In the genomic region with DNA sequence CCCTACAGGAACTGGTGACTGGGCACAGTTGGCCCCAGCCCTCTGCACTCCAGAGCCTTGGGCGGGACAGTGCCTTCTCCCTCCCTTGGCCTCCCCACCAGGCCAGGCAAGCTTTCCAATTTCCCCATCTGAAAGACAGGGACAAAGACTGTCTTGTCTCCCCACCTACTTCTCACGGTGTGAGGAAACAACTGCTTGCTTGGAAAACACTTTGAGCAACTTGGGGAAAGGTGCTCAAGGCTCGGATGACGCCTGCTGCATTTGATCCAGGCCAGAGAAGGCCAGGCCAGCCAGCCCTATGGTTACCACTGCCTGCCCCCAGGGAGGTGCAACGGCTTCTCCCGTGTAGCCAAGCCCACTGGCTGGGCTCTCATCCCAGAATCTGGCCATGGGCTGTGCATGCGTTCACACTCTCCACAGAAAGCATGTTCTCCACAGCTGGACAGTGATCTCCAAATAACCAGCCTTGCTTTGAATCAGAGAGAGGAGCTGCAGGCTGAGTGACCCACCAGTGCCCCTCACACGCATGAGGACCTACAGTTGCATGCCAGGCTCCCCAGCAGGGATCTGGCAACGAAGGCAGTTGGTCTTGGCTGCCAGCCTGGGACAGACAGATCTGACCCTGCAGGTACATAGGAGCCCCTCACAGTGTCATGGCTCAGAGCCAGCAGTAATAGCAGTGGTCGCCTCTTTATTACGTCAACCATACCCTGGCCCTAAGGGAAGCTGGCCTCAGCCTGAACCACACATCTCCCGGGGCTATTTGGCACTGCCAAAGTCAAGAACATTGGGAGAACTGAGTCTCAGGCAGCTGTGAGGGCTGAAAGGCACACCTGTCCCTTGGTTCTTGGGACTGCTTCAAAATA, we compare ENCODE assay signal across 8 mouse cellular contexts. TPM values are rescaled to one million over a fixed set of nuclear protein-coding genes. Genes with fewer than 3 reads are reported as not detected.
DNase-seq lines count a peak whose midpoint lies in the region; ATAC-seq and TF ChIP-seq lines count a peak whose summit lies in the region.

No protein-coding gene starts in this region.

- no peaks in the 10 kb centered on the region for H3K36me3 ChIP-seq in embryonic facial prominence, embryonic 13.5 days
- H3K36me3 ChIP-seq in lung, postnatal 0 days (ENCODE audit: insufficient read depth, low read length): no peaks in the 10 kb centered on the region

- TF ChIP-seq EP300 in lung, postnatal 0 days (IDR thresholded peaks at IDR 0.05): no peak

- no peak overlapping the region for H3K9ac ChIP-seq in embryonic facial prominence, embryonic 13.5 days
- H3K9ac ChIP-seq in lung, postnatal 0 days (replicated peaks; ENCODE audit: low read depth): no peak overlapping the region

- H3K27ac ChIP-seq in embryonic facial prominence, embryonic 13.5 days: peak overlapping the region; percentile 58
- peak overlapping the region; percentile 45 for H3K27ac ChIP-seq in lung, postnatal 0 days (ENCODE audit: low read length)

- WGBS in embryonic facial prominence, embryonic 13.5 days: 38% methylated on average over 12 of the region's 12 CpGs
- WGBS in lung, postnatal 0 days: 33% methylated on average over 12 of the region's 12 CpGs

- no peak overlapping the region for H3K4me3 ChIP-seq in embryonic facial prominence, embryonic 13.5 days
- H3K4me3 ChIP-seq in lung, postnatal 0 days (ENCODE audit: low read depth, low read length): no peak overlapping the region

- no peaks in the 10 kb centered on the region for H3K9me3 ChIP-seq in embryonic facial prominence, embryonic 13.5 days
- H3K9me3 ChIP-seq in lung, postnatal 0 days (ENCODE audit: low read length): no peaks in the 10 kb centered on the region

- DNase-seq in ovary, postnatal 36 days (ENCODE audit: low spot score): peak; percentile 52
- DNase-seq in ovary, postnatal 14 days (ENCODE audit: low spot score): no peak
- DNase-seq in heart, postnatal 36 days: peak; percentile 68 to 76
- peak; percentile 53 for DNase-seq in lung, postnatal 0 days (ENCODE audit: low spot score)
- no peak for DNase-seq in layer of hippocampus, adult 18-20 months (ENCODE audit: low spot score in 2 of 2)
- no peak for DNase-seq in right cerebral cortex, adult 2 months (ENCODE audit: low spot score in 2 of 2)
- DNase-seq in thymus, postnatal 14 days: no peak

- no peak for ATAC-seq in embryonic facial prominence, embryonic 13.5 days (ENCODE audit: insufficient number of reproducible peaks, insufficient read depth, low FRiP score, low TSS enrichment, low read depth)
- ATAC-seq in lung, postnatal 0 days: peak; percentile 26

- no peaks in the 10 kb centered on the region for H3K27me3 ChIP-seq in embryonic facial prominence, embryonic 13.5 days
- H3K27me3 ChIP-seq in lung, postnatal 0 days (replicated peaks; ENCODE audit: insufficient read depth, low read length): no peaks in the 10 kb centered on the region

- H3K4me2 ChIP-seq in embryonic facial prominence, embryonic 13.5 days: no peak overlapping the region
- H3K4me2 ChIP-seq in lung, postnatal 0 days (replicated peaks; ENCODE audit: low read depth, low read length): no peak overlapping the region

- intact Hi-C loops in heart, postnatal 36 days (cut with DNase I): loop anchor here (2.0 to 5.0 kb wide), 2 partner anchors 27 to 66 kb away; no protein-coding TSS in a partner anchor

- no peak for TF ChIP-seq CTCF in lung, postnatal 0 days (IDR thresholded peaks at IDR 0.05)

- peaks cover 39% of the 10 kb centered on the region for H3K4me1 ChIP-seq in embryonic facial prominence, embryonic 13.5 days
- peaks cover 21% of the 10 kb centered on the region for H3K4me1 ChIP-seq in lung, postnatal 0 days (ENCODE audit: insufficient read depth, low read depth, low read length)

RNA-seq across cellular contexts. Expression of gene Tomm20, which starts 32.2 kb away (rescaled TPM):
- 180 and 207 TPM in 2 replicates for polyA plus RNA-seq in embryonic facial prominence, embryonic 13.5 days (2015; fragmentation: Nextera tagmentation; extraction: Ambion mirVana)
- total RNA-seq in heart, postnatal 36 days (2021): 10 to 100 TPM; 81.7 to 91.3 TPM
- polyA plus RNA-seq in lung, postnatal 0 days (2015; fragmentation: Nextera tagmentation; extraction: Ambion mirVana): 138 and 155 TPM in 2 replicates
- 100 to 1,000 TPM; 214 TPM for total RNA-seq in layer of hippocampus, adult 18-20 months (2021)

RNA-seq across cellular contexts. Expression of gene Rbm34, which starts 57.4 kb away (rescaled TPM):
- 25.3 and 31.7 TPM in 2 replicates for polyA plus RNA-seq in embryonic facial prominence, embryonic 13.5 days (2015; fragmentation: Nextera tagmentation; extraction: Ambion mirVana)
- 1 to 10 TPM; 3.1 to 3.4 TPM for total RNA-seq in heart, postnatal 36 days (2021)
- 15.5 and 18.9 TPM in 2 replicates for polyA plus RNA-seq in lung, postnatal 0 days (2015; fragmentation: Nextera tagmentation; extraction: Ambion mirVana)
- total RNA-seq in layer of hippocampus, adult 18-20 months (2021): 10 to 100 TPM; 13.1 to 13.6 TPM

Comparison
In these comparisons a context has a peak if more than half of its experiments do, and no peak if none do; other contexts are left out.
1. DNase-seq: peak in ovary, postnatal 36 days (single experiment), heart, postnatal 36 days (2 of 2) and lung, postnatal 0 days (single experiment); none in ovary, postnatal 14 days (single experiment), layer of hippocampus, adult 18-20 months (0 of 2), right cerebral cortex, adult 2 months (0 of 2) and thymus, postnatal 14 days (single experiment).